8 mouse cellular contexts compared by ENCODE assay signal in the genomic region with DNA sequence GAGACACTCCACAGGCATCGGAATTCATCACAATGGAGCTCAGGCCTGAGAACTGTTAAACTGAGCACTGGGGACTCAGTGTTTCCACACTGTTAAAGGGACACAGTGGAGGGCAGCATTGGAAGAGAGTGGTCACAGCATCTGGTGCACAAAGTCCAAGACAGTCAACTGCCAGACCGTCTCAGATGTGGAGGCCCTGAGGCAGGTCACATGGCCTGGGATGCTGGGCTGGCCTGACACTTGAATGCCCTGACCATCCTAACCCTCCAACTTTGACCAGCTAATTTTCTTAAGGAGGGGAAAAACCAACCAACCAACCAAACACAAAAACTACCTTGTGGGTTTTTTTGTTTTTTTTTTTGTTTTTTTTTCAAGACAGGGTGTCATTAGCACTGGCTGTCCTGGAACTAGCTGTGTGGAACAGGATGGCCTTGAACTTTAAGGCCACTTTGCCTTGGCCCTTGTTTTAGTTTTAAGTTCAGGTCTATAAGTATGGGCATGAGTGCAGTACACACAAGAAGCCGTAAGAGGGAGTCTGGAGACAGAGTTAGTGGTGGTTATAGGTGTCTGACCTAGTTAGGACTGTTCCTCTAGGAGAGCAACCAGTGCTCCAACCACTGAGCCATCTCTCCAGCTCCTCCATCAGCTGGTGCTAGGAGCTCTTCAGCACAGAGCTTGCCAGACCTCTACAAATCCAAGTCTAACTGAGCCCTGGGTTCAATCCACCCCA. TPM values are rescaled to one million over a fixed set of nuclear protein-coding genes. Genes with fewer than 3 reads are reported as not detected.
DNase-seq lines count a peak whose midpoint lies in the region; ATAC-seq lines count a peak whose summit lies in the region.

No protein-coding gene starts in this region.

- H3K9ac ChIP-seq in kidney, embryonic 15.5 days = no peak overlapping the region
- no peak overlapping the region for H3K9ac ChIP-seq in forebrain, embryonic 12.5 days
- H3K9ac ChIP-seq in liver, embryonic 13.5 days = peak overlapping the region; percentile 98

- H3K4me3 ChIP-seq in kidney, embryonic 15.5 days (replicated peaks) = peak overlapping the region; percentile 94
- H3K4me3 ChIP-seq in forebrain, embryonic 12.5 days (replicated peaks) = no peak overlapping the region
- H3K4me3 ChIP-seq in liver, embryonic 13.5 days (replicated peaks) = peak overlapping the region; percentile 97

- peaks cover 53% of the 10 kb centered on the region for H3K4me1 ChIP-seq in kidney, embryonic 15.5 days
- H3K4me1 ChIP-seq in forebrain, embryonic 12.5 days = peaks cover 43% of the 10 kb centered on the region
- H3K4me1 ChIP-seq in liver, embryonic 13.5 days (replicated peaks) = peaks cover 56% of the 10 kb centered on the region

- 77% methylated on average over 3 of the region's 3 CpGs for WGBS in kidney, embryonic 15.5 days
- 70% methylated on average over 3 of the region's 3 CpGs for WGBS in forebrain, embryonic 12.5 days
- 65% methylated on average over 3 of the region's 3 CpGs for WGBS in liver, embryonic 13.5 days (ENCODE audit: insufficient replicate concordance)

- H3K9me3 ChIP-seq in kidney, embryonic 15.5 days (replicated peaks) = no peaks in the 10 kb centered on the region
- no peaks in the 10 kb centered on the region for H3K9me3 ChIP-seq in forebrain, embryonic 12.5 days
- H3K9me3 ChIP-seq in liver, embryonic 13.5 days (replicated peaks) = no peaks in the 10 kb centered on the region

- no peak for DNase-seq in kidney, postnatal 4 days
- DNase-seq in R1 (ENCODE audit: low read depth, low spot score) = peak; percentile 89
- DNase-seq in liver, embryonic 13.5 days = no peak
- no peak for DNase-seq in right cerebral cortex, postnatal 10 days (ENCODE audit: low spot score in 2 of 2)
- DNase-seq in frontal cortex, postnatal 10 days (ENCODE audit: low spot score in 2 of 2) = no peak
- DNase-seq in layer of hippocampus, postnatal 14 days (ENCODE audit: low spot score in 2 of 2) = no peak

- ATAC-seq in kidney, embryonic 15.5 days (replicated peaks; ENCODE audit: low FRiP score) = no peak
- ATAC-seq in forebrain, embryonic 12.5 days (ENCODE audit: low FRiP score) = no peak
- no peak for ATAC-seq in liver, embryonic 13.5 days (ENCODE audit: low read depth)

- H3K27me3 ChIP-seq in kidney, embryonic 15.5 days = no peaks in the 10 kb centered on the region
- no peaks in the 10 kb centered on the region for H3K27me3 ChIP-seq in forebrain, embryonic 12.5 days
- no peaks in the 10 kb centered on the region for H3K27me3 ChIP-seq in liver, embryonic 13.5 days

- peaks cover 12% of the 10 kb centered on the region for H3K36me3 ChIP-seq in kidney, embryonic 15.5 days
- peaks cover 12% of the 10 kb centered on the region for H3K36me3 ChIP-seq in forebrain, embryonic 12.5 days (replicated peaks)
- peaks cover 42% of the 10 kb centered on the region for H3K36me3 ChIP-seq in liver, embryonic 13.5 days

- peak overlapping the region; percentile 81 for H3K4me2 ChIP-seq in kidney, embryonic 15.5 days
- H3K4me2 ChIP-seq in forebrain, embryonic 12.5 days = peak overlapping the region; percentile 83
- peak overlapping the region; percentile 94 for H3K4me2 ChIP-seq in liver, embryonic 13.5 days

- H3K27ac ChIP-seq in kidney, embryonic 15.5 days = no peak overlapping the region
- H3K27ac ChIP-seq in forebrain, embryonic 12.5 days = no peak overlapping the region
- peak overlapping the region; percentile 93; the same call in 1 of the 2 replicates for H3K27ac ChIP-seq in liver, embryonic 13.5 days

RNA-seq across cellular contexts. Expression of gene Gm27021, which starts 2.0 kb away (rescaled TPM):
- polyA plus RNA-seq in kidney, embryonic 15.5 days (2015; fragmentation: Nextera tagmentation; extraction: Ambion mirVana) = 2.8 and 3.0 TPM in 2 replicates
- polyA plus RNA-seq in forebrain, embryonic 12.5 days (2016; fragmentation: Nextera tagmentation; extraction: Ambion mirVana) = 4.3 and 4.4 TPM in 2 replicates
- 0.38 and 1.3 TPM in 2 replicates for polyA plus RNA-seq in liver, embryonic 13.5 days (2015; fragmentation: Nextera tagmentation; extraction: Ambion mirVana)
- 1 to 10 TPM in 1 of 2 experiments, under 1 TPM in 1; 0.55 to 1.2 TPM for total RNA-seq in layer of hippocampus, postnatal 14 days (2021)

RNA-seq across cellular contexts. Expression of gene Cox4i1, which starts 2.1 kb away (rescaled TPM):
- 1,138 and 1,220 TPM in 2 replicates for polyA plus RNA-seq in kidney, embryonic 15.5 days (2015; fragmentation: Nextera tagmentation; extraction: Ambion mirVana)
- 803 and 809 TPM in 2 replicates for polyA plus RNA-seq in forebrain, embryonic 12.5 days (2016; fragmentation: Nextera tagmentation; extraction: Ambion mirVana)
- 800 and 812 TPM in 2 replicates for polyA plus RNA-seq in liver, embryonic 13.5 days (2015; fragmentation: Nextera tagmentation; extraction: Ambion mirVana)
- total RNA-seq in layer of hippocampus, postnatal 14 days (2021) = 1,000 to 10,000 TPM; 1,108 to 1,116 TPM

RNA-seq across cellular contexts. Expression of gene Emc8, which starts 2.5 kb away (rescaled TPM):
- 250 and 266 TPM in 2 replicates for polyA plus RNA-seq in kidney, embryonic 15.5 days (2015; fragmentation: Nextera tagmentation; extraction: Ambion mirVana)
- polyA plus RNA-seq in forebrain, embryonic 12.5 days (2016; fragmentation: Nextera tagmentation; extraction: Ambion mirVana) = 234 and 244 TPM in 2 replicates
- polyA plus RNA-seq in liver, embryonic 13.5 days (2015; fragmentation: Nextera tagmentation; extraction: Ambion mirVana) = 156 and 163 TPM in 2 replicates
- total RNA-seq in layer of hippocampus, postnatal 14 days (2021) = 10 to 100 TPM; 66.7 to 82.0 TPM

RNA-seq across cellular contexts. Expression of gene 1190005I06Rik, which starts 18.5 kb away (rescaled TPM):
- polyA plus RNA-seq in kidney, embryonic 15.5 days (2015; fragmentation: Nextera tagmentation; extraction: Ambion mirVana) = 3.0 and 4.0 TPM in 2 replicates
- polyA plus RNA-seq in forebrain, embryonic 12.5 days (2016; fragmentation: Nextera tagmentation; extraction: Ambion mirVana) = 1.7 and 3.1 TPM in 2 replicates
- 0.89 and 1.2 TPM in 2 replicates for polyA plus RNA-seq in liver, embryonic 13.5 days (2015; fragmentation: Nextera tagmentation; extraction: Ambion mirVana)
- total RNA-seq in layer of hippocampus, postnatal 14 days (2021) = 10 to 100 TPM in 1 of 2 experiments, 1 to 10 TPM in 1; 9.5 to 10.6 TPM
